Mouse (Mus musculus): ENCODE data around the gene Wnt3. TPM values are rescaled to one million over a fixed set of nuclear protein-coding genes. Genes with fewer than 3 reads are reported as not detected.
"Not testable (repeated sequence)": the region's sequence is repeated elsewhere in the genome, so short reads cannot be mapped to it uniquely, and the experiment has no call there.

The Wnt3 gene
- total RNA-seq (2021), result not detected

DNA sequence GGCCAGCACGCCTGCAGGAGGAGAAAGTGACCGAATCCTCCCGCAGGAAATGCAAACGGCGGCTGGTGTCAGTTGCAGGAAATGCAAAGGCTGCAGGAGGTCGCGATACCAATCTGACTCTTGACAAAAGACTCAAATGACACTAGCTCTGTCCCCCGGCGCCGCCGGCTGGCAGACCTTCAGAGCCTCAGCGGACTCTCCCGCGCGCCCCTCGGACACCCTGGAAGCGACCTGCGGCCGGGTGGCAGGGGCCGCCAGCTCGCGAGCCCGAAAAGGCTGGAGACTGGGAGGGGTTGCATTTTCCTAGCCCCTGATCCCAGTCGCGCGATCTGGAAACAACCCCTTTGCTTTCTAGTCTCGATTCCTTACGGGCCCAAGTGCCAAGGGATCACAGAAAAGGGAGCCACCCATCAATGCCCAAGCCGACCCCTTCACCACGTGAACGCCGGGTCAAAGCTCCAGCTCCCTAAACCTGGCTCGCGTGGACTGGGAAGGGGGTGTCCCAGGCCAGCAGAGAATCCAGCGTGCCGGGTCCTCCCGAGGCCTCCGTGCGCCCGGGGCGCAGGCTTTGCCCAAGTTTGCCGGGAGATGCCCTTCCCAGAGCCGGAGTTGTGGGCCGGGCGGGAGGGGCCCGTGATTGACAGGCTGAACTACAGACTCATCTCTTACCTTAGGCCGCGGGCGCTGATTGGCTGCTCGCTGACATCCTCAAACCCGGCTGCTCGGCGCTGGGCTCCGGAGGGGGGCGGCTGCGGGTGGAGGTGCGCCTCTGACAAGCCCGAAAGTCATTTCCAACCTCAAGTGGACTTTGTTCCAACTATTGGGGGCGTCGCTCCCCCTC is at the start of gene Wnt3:
Gene Wnt3, plus strand, starts transcription at position 764 of the 841 bp plus-strand sequence.
- DNase-seq, result no peak

GRCm38 (mm10) chr11:103724331-103724771 is 49.6 kb upstream of the Wnt3 start:
- no peak for DNase-seq

GRCm38 (mm10) chr11:103729282-103729985 is 44.5 kb upstream of the Wnt3 start:
- DNase-seq, result no peak

DNA sequence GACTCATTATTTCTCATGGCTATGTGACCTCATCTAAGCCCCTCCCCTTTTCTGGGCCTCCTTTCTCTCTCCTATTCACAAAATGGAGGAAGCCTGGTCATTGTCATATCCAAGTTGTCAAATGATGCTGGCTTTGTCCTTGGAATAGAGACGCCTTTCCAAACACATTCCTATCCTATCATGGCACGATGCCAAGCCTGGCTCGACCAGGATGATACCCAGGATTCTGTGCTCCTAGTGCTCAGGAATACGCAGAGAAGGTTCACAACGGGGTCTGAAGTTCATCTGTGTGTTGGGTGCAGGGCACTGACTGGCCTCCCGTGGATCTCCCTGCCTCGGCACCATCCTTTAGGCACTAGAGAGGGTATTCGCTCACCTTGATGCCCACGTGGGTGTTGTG is 42.4 kb upstream of the Wnt3 start:
- DNase-seq, result peak; percentile 19

DNA sequence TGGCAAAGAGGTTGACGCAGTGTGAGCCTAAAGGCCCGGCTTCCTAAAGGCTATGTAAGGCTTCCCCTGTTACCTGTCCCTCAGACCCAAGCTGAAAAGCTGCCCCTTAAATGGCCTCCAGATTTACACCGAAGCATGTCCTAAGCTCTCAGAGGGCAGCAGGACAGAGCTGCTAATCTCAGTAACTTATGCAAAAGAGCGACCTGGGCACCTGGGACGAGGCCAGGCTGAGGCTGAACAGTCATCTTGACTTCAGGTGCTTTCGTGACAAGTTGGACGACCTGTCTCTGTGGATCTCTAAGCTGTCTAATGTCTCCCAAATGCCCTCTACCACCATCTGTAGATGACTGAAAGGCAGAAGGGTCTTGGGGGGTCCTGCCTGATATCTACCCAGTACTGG is 41.6 kb upstream of the Wnt3 start:
- no peak for DNase-seq

DNA sequence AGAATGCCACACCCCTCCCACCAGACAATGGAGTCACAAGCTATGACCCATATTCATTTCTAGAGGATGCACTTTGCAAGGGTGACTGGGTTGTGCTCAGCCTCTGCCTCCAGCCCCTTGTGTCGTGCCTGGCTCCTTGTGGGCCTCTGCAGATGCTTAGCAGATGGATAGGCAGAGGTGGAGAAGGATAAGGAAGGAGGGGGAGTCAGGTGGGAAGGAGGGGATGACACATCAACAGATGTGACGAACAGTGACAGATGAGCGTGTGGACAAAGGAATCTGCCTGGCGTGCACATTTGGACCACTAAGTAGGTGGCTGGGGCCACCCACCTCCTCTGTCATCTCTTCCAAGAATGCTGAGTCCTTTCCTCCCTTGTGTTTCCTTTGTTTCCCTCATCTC is 40.9 kb upstream of the Wnt3 start:
- DNase-seq, result no peak

DNA sequence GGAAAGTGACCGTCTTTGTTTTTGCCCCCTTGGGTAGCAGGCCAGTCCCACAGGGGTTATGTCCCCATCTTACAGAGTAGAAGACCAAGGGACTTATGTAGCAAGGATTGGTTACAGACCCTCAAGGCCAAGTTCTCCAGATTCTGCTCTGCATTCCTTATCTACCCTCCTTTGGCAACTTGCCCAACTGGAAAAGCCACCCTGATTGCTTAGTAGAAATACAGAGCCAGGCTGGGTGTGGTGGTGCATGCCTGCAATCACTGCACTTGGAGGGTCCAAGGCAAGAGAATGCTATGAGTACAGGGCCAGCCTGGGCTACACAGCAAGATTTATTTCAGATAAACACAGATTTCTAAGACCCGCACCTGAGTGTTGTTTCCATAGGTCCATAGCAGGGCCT is 40.0 kb upstream of the Wnt3 start:
- DNase-seq, result no peak

DNA sequence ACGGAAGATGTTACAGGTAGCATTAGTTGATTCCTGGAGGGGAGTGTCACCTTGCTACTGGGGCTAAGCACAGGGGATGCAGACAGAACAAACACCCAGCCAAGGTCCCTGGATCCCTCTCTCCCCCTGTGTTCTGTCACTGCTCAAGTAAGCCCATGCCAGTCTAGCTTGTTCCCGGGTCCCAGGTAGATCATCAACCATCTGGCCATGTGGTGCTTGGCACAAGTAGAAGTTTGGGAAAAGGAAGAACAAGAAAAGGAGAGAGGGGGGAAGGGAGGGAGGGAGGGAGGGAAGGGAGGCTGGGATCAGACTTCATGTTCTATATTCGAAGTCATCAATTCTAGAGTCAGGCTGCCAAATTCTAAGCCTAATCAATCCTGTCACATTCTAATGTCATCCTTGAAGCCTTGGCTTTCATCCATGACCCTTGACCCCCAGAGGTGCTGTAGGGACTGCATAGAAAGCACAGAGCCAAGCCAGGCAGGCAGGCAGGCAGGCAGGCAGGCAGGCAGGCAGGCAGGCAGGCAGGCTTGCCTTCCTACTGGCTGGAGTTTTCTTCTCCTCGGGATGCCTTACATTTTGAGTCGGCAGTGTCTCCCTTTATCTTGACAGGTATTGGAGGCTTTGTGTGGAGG is 39.4 kb upstream of the Wnt3 start:
- no peak for DNase-seq

DNA sequence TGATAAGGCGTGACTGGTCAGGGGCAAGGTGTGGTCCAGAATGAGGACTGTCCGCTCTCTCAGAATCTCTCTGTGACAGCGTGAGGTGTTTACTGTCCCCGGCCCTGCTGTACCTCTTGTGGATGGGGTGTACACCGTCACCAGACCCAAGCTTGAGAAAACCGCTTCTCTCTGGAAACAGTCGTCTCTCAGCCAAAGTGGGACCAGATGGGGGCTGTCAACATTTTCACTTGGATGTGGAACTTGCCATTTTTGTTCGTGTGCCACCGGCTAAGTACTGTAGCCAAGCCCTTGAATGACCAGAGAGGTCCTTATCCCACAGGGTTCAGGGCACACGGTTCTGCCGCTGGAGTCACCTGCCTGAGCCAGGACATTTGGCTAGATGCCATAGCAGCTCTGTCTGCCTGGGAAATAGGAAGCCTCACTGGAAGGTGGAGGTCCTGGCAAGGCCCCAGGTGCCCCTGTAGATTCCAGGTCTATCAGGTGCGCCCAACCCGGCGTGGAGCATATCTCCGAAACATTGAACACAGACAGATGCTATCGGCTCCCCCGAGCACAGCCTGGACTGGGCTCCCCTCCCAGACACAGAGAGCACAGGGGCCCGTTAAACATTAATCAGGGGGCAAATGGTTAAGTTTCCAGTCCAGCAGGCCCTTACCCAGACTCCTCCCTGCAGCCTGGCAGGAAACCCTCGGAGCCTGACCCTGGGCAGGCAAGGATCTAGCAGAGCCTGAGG is 38.7 kb upstream of the Wnt3 start:
- DNase-seq, result no peak

DNA sequence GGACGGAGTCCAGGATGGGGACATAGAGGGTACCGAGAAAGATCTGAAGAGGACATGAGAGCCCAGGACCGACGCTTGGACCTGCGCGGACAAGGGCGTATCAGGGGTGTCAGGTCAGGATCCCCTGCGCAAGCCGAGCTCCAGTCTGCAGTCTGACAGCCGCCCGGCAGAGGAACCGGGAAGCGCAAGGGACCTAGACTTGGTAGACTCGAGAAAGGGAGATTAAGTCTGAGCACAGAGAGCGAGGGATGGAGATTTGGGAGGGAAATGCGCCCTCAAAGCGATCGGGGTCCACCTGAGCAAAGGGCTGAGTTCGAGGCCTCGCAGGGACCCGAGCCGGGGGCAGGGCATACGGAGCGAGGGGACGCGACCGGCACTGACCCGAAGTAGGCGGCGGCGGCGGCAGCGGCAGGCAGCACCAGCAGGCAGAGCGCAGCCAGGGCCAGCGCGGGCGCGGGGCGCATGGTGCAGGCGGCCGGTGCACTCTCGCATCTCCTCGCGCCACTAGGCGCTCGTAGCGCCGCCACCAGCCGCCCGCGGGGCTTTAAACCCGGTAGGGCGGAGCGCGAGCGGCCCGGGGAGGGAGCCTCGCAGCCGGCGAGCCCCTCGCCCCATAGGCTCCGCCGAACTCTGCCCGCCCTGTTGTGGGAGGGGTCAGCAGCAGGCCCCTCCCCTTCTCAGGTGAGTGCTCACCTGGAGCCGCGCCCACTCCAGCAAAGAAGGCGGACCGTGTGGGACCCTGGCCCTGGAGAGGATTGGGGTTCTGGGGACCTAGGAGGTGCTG is 24.5 kb upstream of the Wnt3 start, which contains the start of gene Wnt9b:
Gene Wnt9b, minus strand, starts transcription at position 516 of the 784 bp plus-strand sequence.
- DNase-seq, result peak; percentile 16

DNA sequence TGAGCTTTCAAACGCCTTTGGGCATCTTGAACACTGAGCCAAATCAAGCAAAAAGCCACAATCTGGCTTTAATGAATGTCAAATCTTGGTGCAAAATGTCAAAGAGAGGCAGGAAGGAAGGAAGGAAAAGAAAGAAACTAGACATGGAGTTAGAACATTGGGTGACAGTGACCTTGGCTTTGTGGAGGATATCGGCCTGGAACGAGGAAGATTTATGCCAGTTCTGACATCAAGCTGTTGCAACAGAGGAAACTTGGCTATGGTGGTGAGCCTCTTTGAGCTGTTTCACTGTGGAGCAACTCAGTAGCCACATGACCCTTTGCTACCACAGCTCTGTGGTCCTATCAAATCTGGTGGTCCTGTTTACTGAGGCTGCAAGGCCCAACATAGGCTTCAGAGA is 23.3 kb upstream of the Wnt3 start:
- no peak for DNase-seq

- DNase-seq, result no peak
Measured at GRCm38 (mm10) chr11:103758054-103758453, 15.9 kb upstream of the Wnt3 start.

DNA sequence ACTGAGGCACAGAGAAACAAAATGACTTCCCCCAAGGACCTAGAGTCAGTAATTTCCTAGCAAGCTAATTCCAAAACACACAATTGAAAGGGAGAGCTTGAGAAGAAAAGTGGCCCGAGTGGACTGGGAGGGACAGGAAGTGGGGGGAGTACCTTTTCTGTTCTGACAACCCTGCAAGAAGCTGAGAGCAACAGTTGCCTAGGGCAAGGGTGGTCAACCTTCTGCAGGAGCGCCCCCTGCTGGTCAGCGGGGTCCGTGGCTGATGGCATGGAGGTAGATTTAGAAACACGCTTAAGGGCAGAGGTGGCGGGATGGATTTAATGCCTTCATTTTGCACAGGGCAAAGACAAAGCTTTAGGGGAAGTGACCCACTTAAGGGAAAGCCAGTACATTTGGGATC is 15.2 kb upstream of the Wnt3 start:
- peak; percentile 84 for DNase-seq

DNA sequence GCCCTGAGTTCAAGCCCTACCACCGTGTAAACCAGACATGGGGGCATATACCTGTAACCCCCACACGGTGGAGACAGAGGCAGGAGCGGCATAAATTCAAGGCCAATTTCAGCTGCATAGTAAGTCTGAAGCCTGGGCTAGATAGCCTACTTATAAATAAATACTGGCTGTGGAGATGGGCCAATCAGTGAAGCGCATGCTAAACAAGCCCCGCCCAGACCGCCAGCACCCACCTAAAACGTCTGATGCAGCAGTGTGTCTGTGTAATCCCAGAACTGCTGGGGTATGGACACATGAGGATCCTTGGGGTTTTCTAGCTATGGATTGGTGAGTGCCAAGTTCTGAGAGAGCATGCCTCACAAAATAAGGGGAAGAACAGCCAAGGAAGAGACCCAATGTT is 13.8 kb upstream of the Wnt3 start:
- DNase-seq, result no peak

DNA sequence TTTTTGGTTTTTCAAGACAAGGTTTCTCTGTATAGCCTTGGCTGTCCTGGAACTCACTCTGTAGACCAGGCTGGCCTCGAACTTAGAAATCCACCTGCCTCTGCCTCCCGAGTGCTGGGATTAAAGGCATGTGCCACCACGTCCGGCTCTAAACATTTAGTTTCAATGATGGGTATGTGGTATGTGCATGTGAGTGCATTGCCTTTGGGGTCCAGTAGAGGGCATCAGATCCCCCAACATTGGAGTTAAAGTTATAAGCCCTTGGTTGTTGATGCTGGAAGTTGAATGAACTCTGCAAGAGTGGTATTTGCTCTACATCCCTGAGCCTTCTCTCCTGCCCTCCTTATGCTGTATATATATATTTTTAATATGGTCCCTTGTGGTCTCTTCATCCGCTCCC is 13.1 kb upstream of the Wnt3 start:
- not testable (repeated sequence) for DNase-seq

DNA sequence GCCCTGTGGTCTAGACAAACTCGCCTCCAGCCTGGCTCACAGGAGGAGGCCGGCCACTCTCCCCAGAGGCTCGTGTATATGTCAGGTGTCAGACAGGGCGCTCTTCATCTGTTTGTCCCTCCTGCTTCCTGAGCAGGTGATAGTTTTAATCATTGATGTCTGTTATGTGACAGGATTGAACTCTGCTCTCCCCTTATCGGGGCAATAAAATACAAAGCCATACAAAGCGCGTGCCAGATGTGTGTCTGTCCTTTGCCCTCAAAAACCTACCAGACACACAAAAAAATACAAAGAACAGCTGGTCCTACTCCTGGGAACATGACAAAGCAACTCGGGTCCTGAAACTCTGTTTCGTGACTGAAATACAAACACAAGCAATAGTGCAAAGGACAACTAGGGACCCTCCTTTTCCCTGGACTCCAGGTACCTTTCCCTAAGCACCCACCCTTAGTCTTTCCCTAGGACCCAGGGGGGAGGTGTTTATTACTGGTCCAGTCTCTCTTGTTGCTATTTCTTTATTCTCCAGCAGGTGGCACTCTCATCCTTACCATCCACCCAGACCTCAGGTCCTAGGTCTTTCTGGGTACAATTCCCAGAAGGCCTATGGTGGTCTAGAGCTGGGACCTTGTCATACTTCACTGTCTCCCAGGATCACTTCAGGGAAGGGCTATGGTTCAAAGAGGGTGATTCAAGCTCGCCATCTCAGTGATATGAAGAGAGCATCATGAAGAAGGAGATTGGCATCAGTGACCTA is 10.4 kb upstream of the Wnt3 start:
- peak; percentile 46 for DNase-seq

GRCm38 (mm10) chr11:103764601-103765000 is 9.3 kb upstream of the Wnt3 start:
- DNase-seq, result no peak

DNA sequence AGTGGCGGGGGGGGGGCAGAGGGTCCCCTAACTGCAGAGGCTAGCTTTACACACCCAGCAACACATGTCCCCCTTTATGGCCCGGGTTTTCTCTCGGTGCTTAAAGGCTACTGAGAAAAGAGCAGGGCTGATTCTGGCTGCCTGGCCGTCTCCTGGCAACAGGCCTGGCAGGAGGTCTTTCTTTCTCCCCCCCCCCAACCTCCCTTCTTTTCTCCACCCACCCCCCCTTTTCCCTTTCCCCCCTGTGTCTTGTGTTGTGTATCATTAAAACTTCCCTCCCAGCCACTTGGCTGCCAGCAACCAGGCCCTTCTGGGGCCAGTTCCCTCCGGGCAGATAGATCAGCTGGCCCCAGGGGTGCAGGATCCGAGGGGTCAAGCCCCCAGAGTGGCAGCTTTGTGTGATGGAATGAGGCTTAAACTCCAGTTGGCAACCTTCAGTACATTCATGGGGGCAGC is 8.4 kb upstream of the Wnt3 start:
- DNase-seq, result no peak

- DNase-seq, result no peak
Measured at GRCm38 (mm10) chr11:103771160-103771817, 2.7 kb upstream of the Wnt3 start.
